Mouse (Mus musculus) embryonic facial prominence, embryonic 11.5 days (tissue): ENCODE results near the gene Pik3r5. TPM values are rescaled to one million over a fixed set of nuclear protein-coding genes. Genes with fewer than 3 reads are reported as not detected.

ENCODE experiments used
- ATAC-seq: fragments of 200-750 bp; cut with Nextera tagmentation; replicated peaks from 2 replicates; pipeline ENCODE4 v1.8.0; 2017; ENCODE audit warnings: low read depth; ENCODE audit not compliant: insufficient number of reproducible peaks, low FRiP score, low TSS enrichment
- DNase-seq: peaks from one replicate; pipeline ENCODE4 v3.0.0-alpha.2; 2015; ENCODE audit warnings: low spot score
- H3K27ac ChIP-seq: fragments of 300-500 bp; sonication (generic); replicated peaks from 2 replicates; pipeline ENCODE4 v1.5.1; 2014; ENCODE audit warnings: mild to moderate bottlenecking, low read depth, low read length, control low read depth
- H3K27me3 ChIP-seq: fragments of 300-500 bp; sonication (generic); 2 replicates; pipeline ENCODE4 v1.6.1; 2014; ENCODE audit warnings: mild to moderate bottlenecking, low read length, moderate library complexity, mixed read lengths; ENCODE audit not compliant: control insufficient read depth, insufficient read depth
- H3K36me3 ChIP-seq: fragments of 300-500 bp; sonication (generic); replicated peaks from 2 replicates; pipeline ENCODE4 v1.6.1; 2014; ENCODE audit warnings: low read depth, mild to moderate bottlenecking, low read length, moderate library complexity, mixed read lengths; ENCODE audit not compliant: control insufficient read depth, insufficient read depth
- H3K4me1 ChIP-seq: fragments of 300-500 bp; sonication (generic); 2 replicates; pipeline ENCODE4 v1.6.1; 2014; ENCODE audit warnings: low read length, mixed read lengths; ENCODE audit not compliant: control insufficient read depth, insufficient read depth
- H3K4me2 ChIP-seq: fragments of 300-500 bp; sonication (generic); 2 replicates; pipeline ENCODE4 v1.6.1; 2014; ENCODE audit warnings: low read depth, mild to moderate bottlenecking, control low read depth, low read length, moderate library complexity
- H3K4me3 ChIP-seq: fragments of 300-500 bp; sonication (generic); 2 replicates; pipeline ENCODE4 v1.5.1; 2014; ENCODE audit warnings: low read depth, low read length, control low read depth
- H3K9ac ChIP-seq: fragments of 300-500 bp; sonication (generic); replicated peaks from 2 replicates; pipeline ENCODE4 v1.6.1; 2014; ENCODE audit warnings: mild to moderate bottlenecking, control low read depth, low read length
- H3K9me3 ChIP-seq: fragments of 300-500 bp; sonication (generic); replicated peaks from 2 replicates; pipeline ENCODE4 v1.6.1; 2016; ENCODE audit warnings: mild to moderate bottlenecking, low read length, inconsistent platforms, mixed read lengths; ENCODE audit not compliant: control insufficient read depth
- WGBS: fragments of 180-500 bp; shearing (Covaris S2); extraction: QIAGEN DNeasy Blood & Tissue Kit; methylation state at CpG from one replicate; pipeline ENCODE4 v1.1.7; 2014; 5-methylcytosine and 5-hydroxymethylcytosine counted together
- polyA plus RNA-seq: library from polyadenylated mRNA; unstranded; fragments of >200 nt; fragmentation: Nextera tagmentation; extraction: Ambion mirVana; gene quantifications from 2 replicates; pipeline ENCODE4 v1.2.1, GENCODE M21; 2014

The Pik3r5 gene
- polyA plus RNA-seq, 1 experiment from 2014 or later, result 0.66 TPM

DNA sequence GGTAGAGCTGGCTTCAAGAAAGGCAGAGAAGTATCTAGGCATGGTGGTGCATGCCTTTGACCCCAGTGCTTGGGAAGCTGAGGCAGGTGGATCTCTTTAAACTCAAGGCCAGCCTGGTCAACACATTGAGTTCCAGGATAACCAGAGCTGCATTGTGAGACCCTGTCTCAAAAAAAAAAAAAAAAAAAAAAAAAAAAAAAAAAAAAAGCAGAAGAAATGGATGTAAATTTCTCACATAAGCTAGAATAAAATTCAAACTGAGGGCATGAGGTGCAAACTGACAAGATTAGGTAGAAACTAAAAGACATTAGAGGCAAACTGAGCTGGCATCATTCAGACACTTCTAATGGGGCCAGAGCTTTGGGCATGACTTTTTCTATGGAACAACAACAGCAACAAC lies 50.1 kb downstream of the Pik3r5 start:
- DNase-seq (no peak), ATAC-seq (no peak)
- H3K9ac ChIP-seq, result no peak overlapping the region
- no peak overlapping the region for H3K4me3 ChIP-seq
- no peaks in the 10 kb centered on the region for H3K9me3 ChIP-seq
- no peaks in the 10 kb centered on the region for H3K27me3 ChIP-seq
- no peaks in the 10 kb centered on the region for H3K36me3 ChIP-seq
- no peak overlapping the region for H3K27ac ChIP-seq
- H3K4me1 ChIP-seq, result no peaks in the 10 kb centered on the region
- no peak overlapping the region for H3K4me2 ChIP-seq

DNA sequence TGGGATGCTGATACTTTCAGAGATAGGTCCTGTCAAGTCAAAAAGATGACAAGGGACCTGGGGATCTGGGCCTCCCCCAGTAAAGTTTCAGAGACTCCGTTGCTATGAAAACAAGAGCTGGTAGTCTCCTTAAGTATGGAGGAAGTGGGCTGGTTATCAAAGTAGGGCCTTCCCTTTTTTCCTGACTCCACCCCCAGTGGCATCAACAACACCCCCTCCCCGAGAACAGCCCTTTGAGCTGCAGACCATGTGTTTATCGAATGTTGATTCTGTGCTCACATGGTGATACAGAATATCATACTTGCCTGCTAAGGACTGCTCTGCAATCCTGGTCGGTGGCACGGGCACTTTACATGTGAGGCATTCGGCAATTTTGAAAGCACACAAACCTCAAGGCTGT lies 51.3 kb downstream of the Pik3r5 start:
- 81% methylated on average over 6 of the region's 6 CpGs for WGBS
- no peaks in the 10 kb centered on the region for H3K36me3 ChIP-seq
- no peaks in the 10 kb centered on the region for H3K27me3 ChIP-seq
- no peak overlapping the region for H3K4me3 ChIP-seq
- H3K4me1 ChIP-seq, result no peaks in the 10 kb centered on the region
- ATAC-seq (no peak), DNase-seq (no peak)
- no peak overlapping the region for H3K9ac ChIP-seq
- H3K27ac ChIP-seq, result no peak overlapping the region
- no peaks in the 10 kb centered on the region for H3K9me3 ChIP-seq
- no peak overlapping the region for H3K4me2 ChIP-seq

DNA sequence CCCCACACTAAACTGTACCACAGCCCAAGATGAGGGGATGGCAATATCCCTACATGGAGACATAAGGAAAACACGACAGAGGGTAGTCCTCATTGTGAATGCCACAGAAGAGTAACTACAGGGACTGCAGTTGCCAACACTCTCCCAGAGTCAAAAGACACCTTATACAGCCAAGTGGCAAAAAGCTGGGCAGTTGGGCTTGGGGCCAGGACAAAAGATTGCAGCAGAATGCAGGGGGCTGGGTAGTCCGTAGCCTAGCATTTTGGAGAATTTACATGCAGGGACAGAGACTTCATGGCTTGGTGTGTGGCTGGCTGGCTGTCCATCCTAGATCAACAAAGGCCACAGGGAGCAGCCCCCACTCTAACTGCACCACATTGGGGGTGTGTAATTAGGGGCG lies 52.5 kb downstream of the Pik3r5 start:
- H3K9me3 ChIP-seq, result no peaks in the 10 kb centered on the region
- H3K27me3 ChIP-seq, result no peaks in the 10 kb centered on the region
- ATAC-seq (no peak), DNase-seq (no peak)
- 79% methylated on average over 3 of the region's 3 CpGs for WGBS
- no peaks in the 10 kb centered on the region for H3K4me1 ChIP-seq
- H3K9ac ChIP-seq, result no peak overlapping the region
- H3K36me3 ChIP-seq, result no peaks in the 10 kb centered on the region
- no peak overlapping the region for H3K4me2 ChIP-seq
- H3K27ac ChIP-seq, result no peak overlapping the region
- H3K4me3 ChIP-seq, result no peak overlapping the region

DNA sequence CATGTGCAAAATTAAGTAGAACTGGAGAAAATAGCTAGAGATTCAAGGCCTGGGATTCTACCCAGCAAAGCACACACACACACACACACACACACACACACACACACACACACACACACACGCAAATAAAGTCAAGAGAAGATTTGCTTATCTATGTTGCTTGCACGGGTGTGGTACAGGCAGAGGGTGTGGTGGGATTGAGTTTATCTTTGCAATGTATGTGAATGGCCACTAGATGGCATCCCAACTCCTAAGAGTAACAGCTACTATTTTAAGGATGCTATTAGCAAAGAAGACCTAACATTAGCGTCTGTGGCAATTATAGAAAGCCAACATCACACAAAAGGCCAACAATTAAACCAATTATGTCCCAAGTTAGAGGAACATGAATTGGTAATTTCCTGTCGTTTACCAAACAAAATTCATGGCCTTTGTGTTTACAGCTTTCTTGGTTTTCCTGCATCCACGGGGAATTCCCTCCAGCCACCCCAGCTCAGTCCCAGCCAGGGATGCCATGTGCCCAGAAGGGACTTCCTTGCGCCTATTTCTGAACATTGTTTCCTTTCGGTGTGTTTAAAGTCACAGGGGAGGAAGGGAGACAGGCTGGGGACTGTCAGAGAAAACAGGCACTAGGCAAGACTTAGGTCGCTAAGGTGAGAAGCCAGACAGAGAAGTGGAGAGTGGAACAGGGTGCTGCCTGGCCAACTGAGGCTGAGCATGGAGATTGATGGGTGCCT lies 53.5 kb downstream of the Pik3r5 start:
- no peak overlapping the region for H3K4me2 ChIP-seq
- H3K4me3 ChIP-seq, result no peak overlapping the region
- no peak overlapping the region for H3K9ac ChIP-seq
- no peaks in the 10 kb centered on the region for H3K36me3 ChIP-seq
- 35% methylated on average over 8 of the region's 8 CpGs for WGBS
- peak; percentile 80 for DNase-seq
- no peak for ATAC-seq
- no peak overlapping the region for H3K27ac ChIP-seq
- H3K9me3 ChIP-seq, result no peaks in the 10 kb centered on the region
- H3K4me1 ChIP-seq, result no peaks in the 10 kb centered on the region
- H3K27me3 ChIP-seq, result no peaks in the 10 kb centered on the region

DNA sequence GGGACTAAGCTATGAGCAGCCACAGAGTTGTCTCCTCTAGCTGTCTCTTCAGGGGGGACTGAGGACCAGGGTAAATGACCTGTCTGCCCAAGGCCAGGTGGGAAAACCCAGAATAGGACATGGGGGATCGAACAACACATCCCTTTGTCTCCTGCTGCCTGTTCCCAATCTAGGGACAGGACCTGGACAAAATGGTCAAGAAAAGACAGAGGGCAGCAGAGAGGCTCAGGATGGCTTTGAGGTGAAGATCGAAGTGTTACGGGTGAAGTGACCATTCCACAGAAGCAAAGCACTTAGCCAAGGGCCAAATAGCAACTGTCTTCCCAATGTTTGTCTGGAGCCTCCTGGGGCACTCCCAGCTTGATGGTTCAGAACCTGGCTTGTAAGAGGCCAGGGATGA lies 54.2 kb downstream of the Pik3r5 start:
- Histone ChIP-seq H3K36me3 (no peaks in the 10 kb centered on the region), H3K4me3 (no peak overlapping the region), H3K4me2 (no peak overlapping the region), H3K27ac (no peak overlapping the region), H3K27me3 (no peaks in the 10 kb centered on the region), H3K4me1 (no peaks in the 10 kb centered on the region), H3K9me3 (no peaks in the 10 kb centered on the region), H3K9ac (no peak overlapping the region)
- ATAC-seq (no peak), DNase-seq (no peak)
- WGBS, result 87% methylated on average over 3 of the region's 3 CpGs

DNA sequence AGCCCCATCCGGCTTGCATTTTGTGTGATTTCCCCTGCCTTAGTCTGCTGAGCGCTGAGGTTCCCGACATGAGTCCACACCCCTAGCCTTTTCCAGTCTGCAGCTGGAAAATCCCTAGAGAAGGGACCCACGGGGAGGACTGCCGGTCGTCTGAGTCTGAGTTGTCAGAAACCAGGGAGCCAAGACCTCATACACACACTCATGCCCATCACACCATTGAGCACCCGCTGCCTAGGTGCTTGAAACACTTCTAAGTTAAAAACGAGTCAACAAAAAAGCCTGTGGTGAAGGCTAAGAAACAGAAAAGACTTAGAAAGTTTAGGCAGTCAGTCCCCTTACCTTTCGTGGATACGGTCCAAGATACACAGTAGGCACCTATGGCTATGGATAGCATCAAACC lies 55.8 kb downstream of the Pik3r5 start:
- H3K4me1 ChIP-seq, result no peaks in the 10 kb centered on the region; the same call in 1 of the 2 replicates
- no peaks in the 10 kb centered on the region for H3K36me3 ChIP-seq
- H3K27ac ChIP-seq, result no peak overlapping the region
- ATAC-seq, result no peak
- H3K4me2 ChIP-seq, result no peak overlapping the region
- no peak overlapping the region for H3K4me3 ChIP-seq
- no peak for DNase-seq
- 82% methylated on average over 10 of the region's 10 CpGs for WGBS
- H3K9ac ChIP-seq, result no peak overlapping the region
- no peaks in the 10 kb centered on the region for H3K9me3 ChIP-seq
- no peaks in the 10 kb centered on the region for H3K27me3 ChIP-seq

DNA sequence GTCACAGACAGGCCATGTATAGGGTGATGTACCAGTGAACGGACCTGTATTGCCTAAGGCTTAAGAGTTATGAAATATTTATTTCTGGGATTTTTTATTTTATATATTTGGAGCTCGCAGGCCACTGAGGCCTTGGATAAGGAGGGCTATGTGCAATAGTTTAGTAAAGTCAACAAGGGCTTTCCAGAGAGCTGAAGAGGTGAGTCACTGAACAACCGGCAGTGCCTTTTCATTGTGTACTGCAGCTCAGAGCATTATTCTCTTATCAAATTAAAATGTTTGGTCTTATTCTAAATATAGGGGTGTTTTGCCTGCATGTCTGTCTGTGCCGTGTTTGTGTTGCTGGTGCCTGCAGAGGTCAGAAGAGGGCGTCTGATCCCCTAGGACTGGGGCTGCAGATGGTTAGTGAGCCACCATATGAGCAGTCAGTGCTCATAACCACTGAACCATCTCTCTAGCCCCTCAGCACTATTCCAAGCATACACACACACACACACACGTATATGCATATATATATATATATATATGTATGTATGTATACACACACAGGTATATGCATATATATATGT lies 56.4 kb downstream of the Pik3r5 start:
- Histone ChIP-seq H3K4me3 (no peak overlapping the region), H3K27ac (no peak overlapping the region), H3K9ac (no peak overlapping the region), H3K27me3 (no peaks in the 10 kb centered on the region), H3K4me2 (no peak overlapping the region), H3K36me3 (no peaks in the 10 kb centered on the region), H3K9me3 (no peaks in the 10 kb centered on the region), H3K4me1 (no peaks in the 10 kb centered on the region; the same call in 1 of the 2 replicates)
- ATAC-seq, result no peak
- 67% methylated on average over 6 of the region's 6 CpGs for WGBS
- DNase-seq, result no peak

DNA sequence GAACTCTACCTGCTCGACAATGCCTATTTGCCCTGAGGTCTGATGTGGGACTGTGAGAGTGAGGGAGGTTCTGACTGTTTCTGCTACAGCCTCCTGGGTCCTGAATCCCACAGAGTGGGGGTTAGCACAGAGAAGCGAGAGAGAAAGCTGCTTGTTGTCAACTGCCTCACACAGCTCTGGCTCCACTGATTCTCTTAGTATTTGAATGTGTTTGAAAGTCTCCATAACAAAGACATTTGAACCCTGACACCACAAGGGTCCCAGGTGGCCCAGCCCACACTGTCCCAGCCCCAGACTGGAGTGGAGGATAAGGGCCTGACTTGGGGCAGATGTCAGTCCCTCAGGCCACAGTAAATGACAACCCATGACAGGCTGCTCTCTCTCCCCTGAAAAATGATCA lies 57.3 kb downstream of the Pik3r5 start:
- no peak for ATAC-seq
- H3K27ac ChIP-seq, result no peak overlapping the region

More for the DNA sequence above, 57.3 kb downstream of the Pik3r5 start:
- Histone ChIP-seq H3K9ac (no peak overlapping the region), H3K4me3 (no peak overlapping the region), H3K4me2 (no peak overlapping the region), H3K27me3 (no peaks in the 10 kb centered on the region), H3K36me3 (no peaks in the 10 kb centered on the region), H3K4me1 (no peaks in the 10 kb centered on the region; the same call in 1 of the 2 replicates), H3K9me3 (no peaks in the 10 kb centered on the region)
- 5% methylated on average over 2 of the region's 2 CpGs for WGBS
- no peak for DNase-seq
